Mouse (Mus musculus): ENCODE measurements around the gene Prss23. TPM values are rescaled to one million over a fixed set of nuclear protein-coding genes. Genes with fewer than 3 reads are reported as not detected.

Gene Prss23
- total and polyA plus RNA-seq, 3 experiments, result 1.1 to 2.6 (median 1.3) TPM

DNA sequence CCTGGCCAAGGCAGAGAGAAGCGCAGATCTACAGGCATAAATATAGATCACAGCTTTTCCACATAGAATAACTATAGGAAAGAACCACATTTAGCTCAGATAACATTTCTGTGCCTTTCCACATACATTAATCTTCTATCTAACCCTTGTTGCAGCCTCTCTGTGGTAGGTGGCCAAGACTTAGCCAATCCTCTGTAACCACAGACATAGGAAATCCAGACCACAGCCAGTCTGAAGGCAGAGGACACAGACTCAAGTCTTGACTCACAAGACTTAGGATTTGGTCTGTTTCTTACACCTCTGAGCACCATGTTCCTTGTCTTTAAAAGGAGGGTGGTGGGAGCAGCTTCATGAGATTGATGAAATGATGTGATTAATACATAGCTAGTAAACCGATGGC, 37.6 kb upstream of the Prss23 start:
- H3K27ac ChIP-seq (ENCODE audit: insufficient read depth, low read depth), result no peak overlapping the region
- in situ Hi-C loops (cut with MboI; ENCODE audit: low pct_ligation_motif_present, low pct_unique_long_range_greater_than_20kb, low sequenced_read_pairs), result no loop called here
- no peak for DNase-seq (ENCODE audit: extremely low read depth)
- dilution Hi-C loops (cut with MboI; ENCODE audit: extremely low pct_ligation_motif_present, extremely low pct_unique_long_range_greater_than_20kb, low sequenced_read_pairs), result no loop called here
- no peak overlapping the region for H3K4me2 ChIP-seq (ENCODE audit: insufficient read depth, low read depth, poor library complexity, severe bottlenecking)
- H3K27me3 ChIP-seq (replicated peaks), result no peaks in the 10 kb centered on the region
- no peak for TF ChIP-seq SIN3A (IDR thresholded peaks at IDR 0.05; ENCODE audit: low read length)
- TF ChIP-seq POLR2A (IDR thresholded peaks at IDR 0.05; ENCODE audit: low read depth, low read length), result no peak
- TF ChIP-seq ZMIZ1 (IDR thresholded peaks at IDR 0.05; ENCODE audit: low read depth, low read length), result no peak
- TF ChIP-seq ZC3H11A (IDR thresholded peaks at IDR 0.05; ENCODE audit: low read depth, low read length), result no peak
- TF ChIP-seq SMC3 (IDR thresholded peaks at IDR 0.05; ENCODE audit: low read depth, low read length), result no peak
- TF ChIP-seq TCF12 (IDR thresholded peaks at IDR 0.05; ENCODE audit: low read depth, low read length), result no peak
- TF ChIP-seq CHD2 (IDR thresholded peaks at IDR 0.05; ENCODE audit: low read length), result no peak
- no peak for TF ChIP-seq POLR2AphosphoS2 (IDR thresholded peaks at IDR 0.05; ENCODE audit: low read depth, low read length)
- TF ChIP-seq ZKSCAN1 (IDR thresholded peaks at IDR 0.05; ENCODE audit: borderline replicate concordance, low read depth, low read length), result no peak
- TF ChIP-seq ETS1 (conservative IDR thresholded peaks at IDR 0.05; ENCODE audit: low read depth, low read length), result no peak
- no peaks in the 10 kb centered on the region for H3K9me3 ChIP-seq (replicated peaks; ENCODE audit: low read length)
- H3K9ac ChIP-seq (ENCODE audit: insufficient read depth, low read depth), result no peak overlapping the region
- H3K79me2 ChIP-seq (replicated peaks; ENCODE audit: control insufficient read depth, extremely low read depth, insufficient read depth, poor library complexity, severe bottlenecking), result no peaks in the 10 kb centered on the region
- H3K4me3 ChIP-seq (replicated peaks in 1 of 3; ENCODE audit: low read depth in 2 of 3, low read length in 2 of 3, poor library complexity in 1 of 3), result no peak overlapping the region
- H3K4me1 ChIP-seq (ENCODE audit: control insufficient read depth in 1 of 2, insufficient read depth in 2 of 2), result peaks cover 3 to 35% of the 10 kb centered on the region in 2 experiments
- H3K36me3 ChIP-seq (replicated peaks in 1 of 2; ENCODE audit: control insufficient read depth in 1 of 2, insufficient read depth in 1 of 2, low read length in 1 of 2), result no peaks in the 10 kb centered on the region

DNA sequence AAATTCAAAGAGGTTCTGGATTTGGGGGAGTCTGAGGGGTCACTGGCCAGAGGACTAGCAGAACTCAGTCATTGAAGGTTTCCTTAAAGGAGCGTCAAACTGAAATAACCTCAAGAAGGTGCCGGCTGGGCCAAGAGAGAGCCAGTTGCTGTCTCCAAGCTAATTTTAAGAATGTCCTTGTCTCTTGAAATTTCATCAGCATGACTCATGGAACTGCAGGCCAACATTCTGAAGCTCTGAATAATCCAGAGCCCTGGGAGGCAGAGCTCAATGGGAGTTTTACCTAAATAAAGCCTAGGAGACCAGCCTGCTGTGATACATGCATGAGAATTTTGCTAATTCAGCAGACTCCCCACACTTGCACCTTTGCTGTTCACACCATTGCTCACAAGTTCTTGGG, 36.5 kb upstream of the Prss23 start:
- no peak for DNase-seq (ENCODE audit: extremely low read depth)
- Histone ChIP-seq H3K4me1 (ENCODE audit: control insufficient read depth in 1 of 2, insufficient read depth in 2 of 2) (peaks cover 3 to 36% of the 10 kb centered on the region in 2 experiments), H3K36me3 (replicated peaks in 1 of 2; ENCODE audit: control insufficient read depth in 1 of 2, insufficient read depth in 1 of 2, low read length in 1 of 2) (no peaks in the 10 kb centered on the region), H3K4me3 (replicated peaks in 1 of 3; ENCODE audit: low read depth in 2 of 3, low read length in 2 of 3, poor library complexity in 1 of 3) (no peak overlapping the region), H3K27me3 (replicated peaks) (no peaks in the 10 kb centered on the region), H3K9me3 (replicated peaks; ENCODE audit: low read length) (no peaks in the 10 kb centered on the region), H3K27ac (ENCODE audit: insufficient read depth, low read depth) (no peak overlapping the region), H3K4me2 (ENCODE audit: insufficient read depth, low read depth, poor library complexity, severe bottlenecking) (no peak overlapping the region), H3K79me2 (replicated peaks; ENCODE audit: control insufficient read depth, extremely low read depth, insufficient read depth, poor library complexity, severe bottlenecking) (no peaks in the 10 kb centered on the region), H3K9ac (ENCODE audit: insufficient read depth, low read depth) (no peak overlapping the region)
- TF ChIP-seq USF1 (IDR thresholded peaks at IDR 0.05; ENCODE audit: low read depth, low read length) (no peak), TBP (conservative IDR thresholded peaks at IDR 0.05; ENCODE audit: low read depth, low read length) (no peak), ETS1 (conservative IDR thresholded peaks at IDR 0.05; ENCODE audit: low read depth, low read length) (no peak)
- in situ Hi-C loops (cut with MboI; ENCODE audit: low pct_ligation_motif_present, low pct_unique_long_range_greater_than_20kb, low sequenced_read_pairs), result no loop called here
- dilution Hi-C loops (cut with MboI; ENCODE audit: extremely low pct_ligation_motif_present, extremely low pct_unique_long_range_greater_than_20kb, low sequenced_read_pairs), result no loop called here

DNA sequence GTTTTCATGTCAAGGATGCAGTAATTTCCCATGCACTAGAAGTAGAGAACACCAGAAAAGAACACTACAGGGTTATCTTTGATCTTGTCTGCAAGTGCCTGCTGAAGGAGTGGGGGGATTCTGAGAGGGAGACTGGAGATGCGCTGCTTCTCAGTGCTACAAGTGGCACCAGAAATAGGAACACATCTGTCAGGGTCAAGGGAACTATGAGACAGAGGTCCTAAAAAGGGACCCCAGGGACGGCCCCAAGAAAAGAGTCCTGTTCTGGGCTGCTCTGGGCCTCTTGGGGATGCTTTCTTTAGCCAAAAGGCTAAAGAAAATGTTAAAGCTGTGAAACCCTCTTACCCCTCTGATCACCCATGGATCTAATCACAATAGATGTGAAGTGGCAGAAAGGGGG, 35.2 kb upstream of the Prss23 start:
- in situ Hi-C loops (cut with MboI; ENCODE audit: low pct_ligation_motif_present, low pct_unique_long_range_greater_than_20kb, low sequenced_read_pairs) (no loop called here), dilution Hi-C loops (cut with MboI; ENCODE audit: extremely low pct_ligation_motif_present, extremely low pct_unique_long_range_greater_than_20kb, low sequenced_read_pairs) (no loop called here)
- Histone ChIP-seq H3K4me2 (ENCODE audit: insufficient read depth, low read depth, poor library complexity, severe bottlenecking) (peak overlapping the region; percentile 62), H3K9me3 (replicated peaks; ENCODE audit: low read length) (no peaks in the 10 kb centered on the region), H3K79me2 (replicated peaks; ENCODE audit: control insufficient read depth, extremely low read depth, insufficient read depth, poor library complexity, severe bottlenecking) (no peaks in the 10 kb centered on the region), H3K4me3 (replicated peaks in 1 of 3; ENCODE audit: low read depth in 2 of 3, low read length in 2 of 3, poor library complexity in 1 of 3) (no peak overlapping the region), H3K9ac (ENCODE audit: insufficient read depth, low read depth) (no peak overlapping the region), H3K4me1 (ENCODE audit: control insufficient read depth in 1 of 2, insufficient read depth in 2 of 2) (peaks cover 4 to 48% of the 10 kb centered on the region in 2 experiments), H3K27ac (ENCODE audit: insufficient read depth, low read depth) (peak overlapping the region; percentile 20; the same call in 1 of the 2 replicates), H3K27me3 (replicated peaks) (no peaks in the 10 kb centered on the region), H3K36me3 (replicated peaks in 1 of 2; ENCODE audit: control insufficient read depth in 1 of 2, insufficient read depth in 1 of 2, low read length in 1 of 2) (no peaks in the 10 kb centered on the region)
- peak; percentile 65 for DNase-seq (ENCODE audit: extremely low read depth)
- TF ChIP-seq MAZ (IDR thresholded peaks at IDR 0.05; ENCODE audit: low read depth, low read length) (no peak), MAX (IDR thresholded peaks at IDR 0.05; ENCODE audit: low read length) (no peak), SIN3A (IDR thresholded peaks at IDR 0.05; ENCODE audit: low read length) (no peak), BHLHE40 (IDR thresholded peaks at IDR 0.05; ENCODE audit: low read depth, low read length) (peak; percentile 33; the same call in 1 of the 2 replicates), MYC (IDR thresholded peaks at IDR 0.05; ENCODE audit: low read depth, low read length) (no peak), KAT2A (IDR thresholded peaks at IDR 0.05; ENCODE audit: insufficient replicate concordance, low read length) (no peak), ZMIZ1 (IDR thresholded peaks at IDR 0.05; ENCODE audit: low read depth, low read length) (no peak), UBTF (IDR thresholded peaks at IDR 0.05; ENCODE audit: low read depth, low read length) (no peak), ELF1 (IDR thresholded peaks at IDR 0.05; ENCODE audit: low read depth, low read length) (no peak), CHD2 (IDR thresholded peaks at IDR 0.05; ENCODE audit: low read length) (no peak), USF2 (conservative IDR thresholded peaks at IDR 0.05; ENCODE audit: low read depth, low read length) (no peak), CHD1 (IDR thresholded peaks at IDR 0.05; ENCODE audit: low read depth, low read length) (no peak), MAFK (IDR thresholded peaks at IDR 0.05; ENCODE audit: insufficient replicate concordance, low read length) (no peak), GABPA (IDR thresholded peaks at IDR 0.05; ENCODE audit: insufficient replicate concordance, low read depth, low read length) (no peak), CTCF (conservative IDR thresholded peaks at IDR 0.05 in 1 of 2, IDR thresholded peaks at IDR 0.05 in 1 of 2; ENCODE audit: low read depth in 2 of 2, low read length in 2 of 2) (no peak), TBP (conservative IDR thresholded peaks at IDR 0.05; ENCODE audit: low read depth, low read length) (no peak), ZNF384 (IDR thresholded peaks at IDR 0.05; ENCODE audit: low read depth, low read length) (no peak), JUN (IDR thresholded peaks at IDR 0.05; ENCODE audit: insufficient read depth, low read depth, low read length) (no peak), EP300 (IDR thresholded peaks at IDR 0.05; ENCODE audit: low read length) (peak; percentile 62; the same call in 1 of the 2 replicates)
